Mouse (Mus musculus) bone marrow, adult 2 months (tissue): ENCODE measurements around the gene Slc35g3.

ENCODE experiments used
- CTCF ChIP-seq: fragments of 200-500 bp; IDR thresholded peaks from 2 replicates; pipeline ENCODE4 v1.5.1; 2011; ENCODE audit warnings: low read length, control low read depth; ENCODE audit not compliant: control insufficient read depth, insufficient read depth
- POLR2A ChIP-seq: fragments of 200-500 bp; IDR thresholded peaks from 2 replicates; pipeline ENCODE4 v1.6.1; 2011; ENCODE audit warnings: low read depth, mild to moderate bottlenecking, control low read depth, low read length, borderline replicate concordance; ENCODE audit not compliant: control insufficient read depth

GRCm38 (mm10) chr11:69761868-69762267 lies at the start of gene Slc35g3:
- TF ChIP-seq CTCF, result no peak
- no peak for TF ChIP-seq POLR2A
